Mouse (Mus musculus) megakaryocyte, embryonic 14.5 days (primary cell): Measurements from ENCODE around the gene Ofd1. TPM values are rescaled to one million over a fixed set of nuclear protein-coding genes. Genes with fewer than 3 reads are reported as not detected.

Experiments
- H3K27me3 ChIP-seq: replicated peaks from 2 replicates; pipeline ENCODE3; 2012; ENCODE audit warnings: inconsistent platforms
- H3K36me3 ChIP-seq: replicated peaks from 2 replicates; pipeline ENCODE3; 2012; ENCODE audit warnings: low read length, inconsistent platforms, mixed read lengths
- H3K4me1 ChIP-seq: 2 replicates; pipeline ENCODE4 v1.6.1; 2012; ENCODE audit warnings: inconsistent platforms
- H3K4me3 ChIP-seq: replicated peaks from 2 replicates; pipeline ENCODE3; 2012; ENCODE audit warnings: moderate library complexity, mild to moderate bottlenecking, inconsistent platforms
- H3K9me3 ChIP-seq: 2 replicates; pipeline ENCODE4 v1.6.1; 2012; ENCODE audit warnings: inconsistent platforms
- FLI1 ChIP-seq: IDR thresholded peaks from 2 replicates; pipeline ENCODE4 v1.6.1; 2012; ENCODE audit warnings: low read length, inconsistent platforms, mixed read lengths
- GATA1 ChIP-seq: IDR thresholded peaks from 3 replicates; pipeline ENCODE4 v1.6.1; 2012; ENCODE audit warnings: mixed read lengths, low read length, inconsistent platforms, borderline replicate concordance
- polyA plus RNA-seq: library from polyadenylated mRNA; stranded (reverse); fragments of >175 nt; gene quantifications from 2 replicates; pipeline ENCODE4 v1.2.3, GENCODE M21; 2012; ENCODE audit warnings: low replicate concordance; ENCODE audit not compliant: insufficient read depth

Ofd1 gene
- polyA plus RNA-seq, 1 experiment: 1.6 TPM

- Histone ChIP-seq H3K9me3 (no peaks in the 10 kb centered on the region), H3K27me3 (peaks cover 23% of the 10 kb centered on the region), H3K36me3 (no peaks in the 10 kb centered on the region), H3K4me1 (no peaks in the 10 kb centered on the region), H3K4me3 (no peak overlapping the region)
- TF ChIP-seq FLI1: no peak
- TF ChIP-seq GATA1: no peak
These were observed 74.9 kb downstream of the Ofd1 start for GRCm38 (mm10) chrX:166365458-166366213.

- no peak for TF ChIP-seq GATA1
- no peak for TF ChIP-seq FLI1
- Histone ChIP-seq H3K4me3 (no peak overlapping the region), H3K9me3 (no peaks in the 10 kb centered on the region), H3K27me3 (peaks cover 22% of the 10 kb centered on the region), H3K4me1 (no peaks in the 10 kb centered on the region), H3K36me3 (no peaks in the 10 kb centered on the region)
These were observed 80.0 kb downstream of the Ofd1 start for GRCm38 (mm10) chrX:166360455-166360854.

- H3K4me1 ChIP-seq: no peaks in the 10 kb centered on the region
- H3K4me3 ChIP-seq: no peak overlapping the region
- peaks cover 23% of the 10 kb centered on the region for H3K27me3 ChIP-seq
- no peaks in the 10 kb centered on the region for H3K36me3 ChIP-seq
- TF ChIP-seq FLI1 (no peak), GATA1 (no peak)
- no peaks in the 10 kb centered on the region for H3K9me3 ChIP-seq
These were observed 80.5 kb downstream of the Ofd1 start for GRCm38 (mm10) chrX:166359927-166360440.

GRCm38 (mm10) chrX:166358955-166359354, 81.5 kb downstream of the Ofd1 start:
- H3K27me3 ChIP-seq: peaks cover 23% of the 10 kb centered on the region
- TF ChIP-seq GATA1 (no peak), FLI1 (no peak)
- H3K4me1 ChIP-seq: no peaks in the 10 kb centered on the region
- H3K9me3 ChIP-seq: no peaks in the 10 kb centered on the region
- no peaks in the 10 kb centered on the region for H3K36me3 ChIP-seq
- H3K4me3 ChIP-seq: no peak overlapping the region

GRCm38 (mm10) chrX:166356276-166356675, 84.2 kb downstream of the Ofd1 start:
- TF ChIP-seq FLI1: no peak
- TF ChIP-seq GATA1: no peak
- no peak overlapping the region for H3K4me3 ChIP-seq
- no peaks in the 10 kb centered on the region for H3K9me3 ChIP-seq
- no peaks in the 10 kb centered on the region for H3K4me1 ChIP-seq
- no peaks in the 10 kb centered on the region for H3K36me3 ChIP-seq
- peaks cover 25% of the 10 kb centered on the region for H3K27me3 ChIP-seq

GRCm38 (mm10) chrX:166354913-166355312, 85.6 kb downstream of the Ofd1 start:
- H3K4me1 ChIP-seq: 0 out of 2 replicates have a peak, but pooled peaks cover 6% of the 10 kb centered on the region
- H3K27me3 ChIP-seq: peaks cover 18% of the 10 kb centered on the region
- no peaks in the 10 kb centered on the region for H3K36me3 ChIP-seq
- no peaks in the 10 kb centered on the region for H3K9me3 ChIP-seq
- TF ChIP-seq GATA1 (no peak), FLI1 (no peak)
- H3K4me3 ChIP-seq: no peak overlapping the region

- Histone ChIP-seq H3K4me3 (no peak overlapping the region), H3K9me3 (no peaks in the 10 kb centered on the region), H3K36me3 (no peaks in the 10 kb centered on the region), H3K4me1 (0 out of 2 replicates have a peak, but pooled peaks cover 6% of the 10 kb centered on the region), H3K27me3 (peaks cover 12% of the 10 kb centered on the region)
- TF ChIP-seq GATA1 (no peak), FLI1 (no peak)
These were observed 87.1 kb downstream of the Ofd1 start for GRCm38 (mm10) chrX:166353412-166353811.

GRCm38 (mm10) chrX:166351790-166352189, 88.7 kb downstream of the Ofd1 start:
- Histone ChIP-seq H3K4me1 (0 out of 2 replicates have a peak, but pooled peaks cover 6% of the 10 kb centered on the region), H3K4me3 (no peak overlapping the region), H3K27me3 (peaks cover 9% of the 10 kb centered on the region), H3K9me3 (no peaks in the 10 kb centered on the region), H3K36me3 (no peaks in the 10 kb centered on the region)
- TF ChIP-seq GATA1: no peak
- no peak for TF ChIP-seq FLI1

- H3K36me3 ChIP-seq: no peaks in the 10 kb centered on the region
- no peak overlapping the region for H3K4me3 ChIP-seq
- TF ChIP-seq FLI1 (no peak), GATA1 (no peak)
- H3K4me1 ChIP-seq: 0 out of 2 replicates have a peak, but pooled peaks cover 6% of the 10 kb centered on the region
- peaks cover 1% of the 10 kb centered on the region for H3K27me3 ChIP-seq
- no peaks in the 10 kb centered on the region for H3K9me3 ChIP-seq
These were observed 91.9 kb downstream of the Ofd1 start for GRCm38 (mm10) chrX:166348634-166349033.

- H3K27me3 ChIP-seq: no peaks in the 10 kb centered on the region
- TF ChIP-seq FLI1: no peak
- TF ChIP-seq GATA1: no peak
- H3K36me3 ChIP-seq: no peaks in the 10 kb centered on the region
- 0 out of 2 replicates have a peak, but pooled peaks cover 6% of the 10 kb centered on the region for H3K4me1 ChIP-seq
- no peaks in the 10 kb centered on the region for H3K9me3 ChIP-seq
- H3K4me3 ChIP-seq: no peak overlapping the region
These were observed 92.4 kb downstream of the Ofd1 start for GRCm38 (mm10) chrX:166348086-166348485.
